Mouse (Mus musculus) retina, postnatal 7 days (tissue): ENCODE measurements around the gene Hsd17b14.
"Not testable (repeated sequence)": the region's sequence is repeated elsewhere in the genome, so short reads cannot be mapped to it uniquely, and the experiment has no call there.

Source experiments
- DNase-seq: peaks from one replicate; pipeline ENCODE4 v3.0.0-alpha.2; 2012; ENCODE audit warnings: low read depth, low spot score

Hsd17b14 gene

GRCm38 (mm10) chr7:45554744-45555143 lies at the start of gene Hsd17b14:
Gene Hsd17b14, plus strand, starts transcription at chr7:45554893.
- no peak for DNase-seq

DNA sequence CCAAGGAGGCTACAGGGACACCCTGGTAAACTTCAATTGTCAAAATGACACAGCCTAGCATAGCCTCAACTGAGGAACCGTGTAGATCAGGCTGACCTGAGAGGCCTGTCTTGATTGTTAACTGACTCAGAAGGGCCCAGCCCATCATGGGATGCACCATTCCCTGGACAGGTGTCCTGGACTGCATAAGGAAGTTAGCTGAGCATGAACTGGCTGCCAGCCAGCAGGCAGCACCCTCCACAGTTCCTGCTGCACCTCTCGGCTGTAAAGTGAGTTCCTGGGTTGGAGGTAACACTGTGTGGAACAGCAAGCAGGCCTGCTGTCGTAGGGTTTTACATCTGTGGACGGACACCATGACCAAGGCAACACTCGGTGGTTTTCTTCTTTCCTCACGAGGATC lies 47.1 kb upstream of the Hsd17b14 start:
- no peak for DNase-seq

DNA sequence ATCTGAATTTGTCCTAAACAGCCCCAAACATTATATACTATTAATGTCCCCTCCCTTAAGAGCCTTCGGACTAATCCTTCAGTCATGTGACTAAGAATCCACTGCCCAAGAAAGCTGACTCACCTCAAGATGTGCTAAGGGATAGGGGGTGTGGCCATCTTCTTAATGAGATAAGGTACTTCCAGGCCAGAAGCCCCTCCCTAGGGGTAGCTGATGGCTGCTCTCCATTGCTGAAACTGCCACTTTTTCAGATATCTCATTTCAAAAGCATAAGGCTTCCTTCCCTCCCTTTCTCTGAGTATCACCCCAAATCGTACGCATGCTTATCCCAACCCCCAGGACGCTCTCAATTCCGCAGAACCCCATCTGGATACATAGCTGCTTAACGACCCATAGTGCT lies 46.1 kb upstream of the Hsd17b14 start:
- no peak for DNase-seq

DNA sequence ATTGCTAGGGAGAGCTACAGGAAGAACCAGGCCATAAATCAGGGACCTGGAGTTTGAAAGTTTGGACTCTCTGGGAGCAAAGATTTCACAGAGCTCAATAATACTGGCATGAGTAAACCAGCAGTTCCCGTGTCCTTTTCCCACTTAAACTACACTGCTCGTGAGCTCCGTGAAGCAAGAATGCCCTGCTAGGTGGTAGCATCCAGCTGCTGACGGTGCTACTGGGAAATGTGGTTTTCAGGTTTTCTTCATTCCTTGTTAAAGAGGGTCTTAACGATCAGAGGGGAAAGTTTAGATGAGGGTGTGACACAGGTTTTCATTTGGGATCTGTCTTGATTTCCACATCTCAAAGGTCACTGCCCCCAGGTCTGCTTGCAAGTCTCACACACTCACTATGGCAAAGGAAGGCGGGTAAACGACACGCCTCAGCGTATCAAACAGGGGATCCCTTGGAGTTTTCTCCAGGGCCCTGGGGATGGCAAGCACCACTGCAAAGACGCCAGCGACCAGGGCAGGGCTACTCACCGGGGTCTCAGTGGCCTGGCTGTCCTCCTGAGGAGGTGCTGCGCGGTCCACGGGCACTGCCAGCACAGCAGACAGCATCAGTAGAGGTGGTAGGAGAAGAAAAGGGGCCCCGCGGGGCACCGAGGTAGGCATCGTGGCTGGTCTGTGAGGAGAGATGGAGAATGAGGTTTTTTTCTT lies 45.4 kb upstream of the Hsd17b14 start:
- no peak for DNase-seq

DNA sequence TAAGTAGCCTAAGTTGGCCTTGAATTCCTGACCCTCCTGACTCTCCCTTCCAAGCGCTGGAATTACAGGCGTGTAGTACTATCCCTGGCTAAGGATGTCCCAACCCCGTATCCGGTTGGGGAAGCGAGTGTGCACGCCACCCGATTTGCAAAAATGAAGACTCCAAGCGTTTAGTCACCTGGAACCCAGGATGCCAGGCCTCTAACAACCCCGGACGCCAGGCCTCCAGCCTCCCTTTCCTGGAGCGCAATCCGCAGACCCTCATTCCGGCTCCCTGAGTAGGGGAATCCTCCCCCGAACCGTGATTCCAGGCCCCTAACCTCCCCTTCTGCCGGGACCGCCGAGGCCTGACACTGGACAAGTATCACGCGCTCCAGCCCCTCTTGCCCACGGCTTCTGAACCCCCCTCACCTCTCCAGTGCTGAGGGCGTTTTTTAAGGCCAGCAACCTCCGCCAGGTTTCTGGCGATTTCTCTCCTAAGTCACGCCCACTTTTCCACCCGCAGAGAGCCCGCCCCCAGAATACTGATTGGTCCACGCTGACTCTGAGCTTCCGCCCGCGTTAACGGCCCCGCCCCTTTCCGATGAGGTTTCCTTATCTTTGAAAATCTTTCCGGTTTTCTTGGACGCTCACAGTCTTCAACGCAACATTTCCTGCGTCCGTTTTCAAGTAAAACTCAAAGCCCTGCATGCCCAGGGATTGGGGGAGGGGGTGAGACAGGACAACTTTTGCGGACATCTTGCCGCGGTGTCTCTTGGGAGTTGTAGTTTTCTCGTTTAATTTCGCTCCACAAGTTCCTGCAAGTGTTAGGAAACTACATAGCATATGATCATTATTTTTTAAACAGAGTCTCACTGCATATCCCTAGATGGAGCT lies 44.5 kb upstream of the Hsd17b14 start, which contains the start of gene Nucb1:
Gene Nucb1 (minus strand): TSS at position 495 of the 876 bp plus-strand sequence.
- peak; percentile 80 for DNase-seq

- no peak for DNase-seq
Measured at GRCm38 (mm10) chr7:45514411-45514810, 40.3 kb upstream of the Hsd17b14 start.

GRCm38 (mm10) chr7:45515436-45515835 lies 39.3 kb upstream of the Hsd17b14 start:
- DNase-seq: no peak

DNA sequence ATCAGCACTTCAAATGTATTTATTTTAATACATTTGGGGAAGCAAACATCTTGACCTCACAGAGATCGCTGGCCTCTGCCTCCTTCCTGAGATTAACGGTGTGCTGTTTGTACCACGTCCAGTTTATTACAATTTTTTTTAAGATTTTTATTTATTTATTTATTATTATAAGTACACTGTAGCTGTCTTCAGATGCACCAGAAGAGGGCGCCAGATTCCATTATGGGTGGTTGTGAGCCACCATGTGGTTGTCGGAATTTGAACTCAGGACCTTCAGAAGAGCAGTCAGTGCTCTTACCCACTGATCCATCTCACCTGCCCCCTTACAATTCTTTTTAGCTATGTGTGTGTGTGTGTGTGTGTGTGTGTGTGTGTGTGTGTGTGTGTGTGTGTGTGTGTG lies 37.8 kb upstream of the Hsd17b14 start:
- not testable (repeated sequence) for DNase-seq

DNA sequence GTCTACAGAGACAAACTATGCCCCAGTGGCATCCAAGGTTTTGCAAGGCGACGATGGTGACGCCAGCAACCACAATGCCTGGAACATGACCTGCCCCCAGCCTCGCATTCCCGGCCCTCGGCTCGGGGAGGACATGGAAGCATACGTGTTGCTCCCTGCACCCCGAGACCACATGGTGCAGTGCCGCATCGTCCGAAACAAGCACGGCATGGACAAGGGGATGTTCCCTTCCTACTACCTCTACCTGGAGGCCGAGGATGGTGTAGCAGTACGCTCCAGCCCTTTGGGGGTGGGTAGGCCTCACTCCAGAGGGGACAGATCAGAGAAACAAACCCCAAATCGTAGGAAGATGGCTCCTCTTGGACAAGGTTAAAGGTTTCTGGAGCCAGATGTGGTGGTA lies 36.1 kb upstream of the Hsd17b14 start:
- no peak for DNase-seq

DNA sequence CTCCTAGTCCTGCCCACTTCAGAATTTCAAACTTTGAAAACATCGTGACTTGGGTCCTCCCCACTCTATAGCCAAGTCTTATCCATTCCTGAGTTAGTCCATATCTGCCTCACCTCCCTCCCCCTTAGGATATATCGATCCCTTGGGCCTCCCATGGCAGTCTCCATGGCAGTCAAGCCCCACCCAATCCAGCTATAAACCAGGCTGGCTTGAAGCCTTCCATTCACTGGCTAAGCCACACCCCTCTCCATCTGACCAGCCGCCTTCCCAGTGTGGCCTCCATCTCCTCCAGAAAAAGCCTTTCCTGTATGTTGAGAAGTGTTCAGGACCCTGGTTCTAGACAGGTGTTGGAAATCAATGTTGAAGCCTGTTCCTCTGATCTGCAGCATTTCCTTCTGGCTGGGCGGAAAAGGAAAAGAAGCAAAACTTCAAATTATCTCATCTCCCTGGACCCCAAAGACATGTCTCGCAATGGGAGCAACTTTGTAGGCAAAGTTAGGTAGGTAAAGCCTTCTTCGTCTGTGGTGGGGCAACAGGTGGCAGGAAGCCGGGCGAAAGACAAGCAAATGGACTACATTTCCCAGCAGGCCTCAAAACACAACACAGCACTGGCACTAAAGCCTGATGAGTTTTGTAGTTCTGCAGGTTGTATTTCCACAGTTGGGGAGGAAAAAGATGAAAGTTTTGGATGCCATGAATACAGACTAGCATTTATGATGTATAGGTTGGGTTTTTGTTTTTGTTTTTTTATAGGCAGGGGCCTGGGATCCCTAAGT lies 35.2 kb upstream of the Hsd17b14 start:
- DNase-seq: no peak

- DNase-seq: no peak
Measured at GRCm38 (mm10) chr7:45520605-45521004, 34.1 kb upstream of the Hsd17b14 start.

DNA sequence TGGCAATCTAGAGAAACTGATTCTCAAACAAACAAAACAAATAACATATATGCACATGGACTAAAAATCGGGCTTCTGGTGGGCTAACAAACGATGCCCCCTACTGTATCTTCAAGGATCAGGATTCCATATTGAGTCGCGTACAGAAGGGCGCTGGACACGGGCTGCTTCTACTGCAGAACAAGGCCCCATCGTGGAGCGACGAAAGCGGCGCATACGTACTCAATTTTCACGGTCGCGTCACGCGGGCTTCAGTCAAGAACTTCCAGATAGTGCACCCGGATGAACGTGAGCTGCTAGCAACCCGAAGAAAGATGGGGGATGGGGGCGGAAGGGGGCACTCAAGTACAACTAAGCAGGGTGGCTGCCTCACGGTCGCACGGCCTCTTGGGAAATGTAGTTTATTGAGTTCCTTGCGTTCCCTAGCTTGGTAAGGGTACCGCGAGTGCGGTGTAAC lies 32.9 kb upstream of the Hsd17b14 start:
- DNase-seq: peak; percentile 73

DNA sequence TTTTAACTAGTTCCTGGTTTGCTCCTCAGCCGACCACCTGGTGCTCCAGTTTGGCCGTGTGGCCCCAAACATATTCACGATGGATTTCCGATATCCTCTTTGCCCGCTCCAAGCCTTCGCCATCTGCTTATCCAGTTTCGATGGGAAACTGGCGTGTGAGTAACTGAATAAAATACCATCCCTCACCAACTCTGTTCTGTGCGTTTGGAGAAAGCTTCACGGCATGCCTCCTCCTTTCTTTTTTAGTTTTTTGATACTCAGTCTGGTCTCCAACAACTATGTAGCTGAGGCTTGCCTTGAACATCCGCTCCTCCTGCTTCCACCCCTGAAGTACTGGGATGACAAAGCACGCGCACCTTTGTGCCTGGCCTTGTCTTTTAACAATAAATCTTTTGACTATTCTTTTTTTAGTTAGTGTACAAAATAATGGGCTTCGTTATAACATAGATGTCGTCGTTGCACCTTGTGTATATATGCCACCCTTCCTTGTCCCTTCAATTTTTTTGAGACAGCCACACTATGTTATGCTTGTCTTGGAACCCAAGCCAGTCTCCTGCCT lies 32.4 kb upstream of the Hsd17b14 start:
- DNase-seq: no peak

GRCm38 (mm10) chr7:45522957-45523676 lies 31.6 kb upstream of the Hsd17b14 start:
- no peak for DNase-seq

GRCm38 (mm10) chr7:45523678-45524170 lies 31.0 kb upstream of the Hsd17b14 start:
- DNase-seq: no peak

GRCm38 (mm10) chr7:45524841-45525621 lies 29.7 kb upstream of the Hsd17b14 start:
- no peak for DNase-seq

DNA sequence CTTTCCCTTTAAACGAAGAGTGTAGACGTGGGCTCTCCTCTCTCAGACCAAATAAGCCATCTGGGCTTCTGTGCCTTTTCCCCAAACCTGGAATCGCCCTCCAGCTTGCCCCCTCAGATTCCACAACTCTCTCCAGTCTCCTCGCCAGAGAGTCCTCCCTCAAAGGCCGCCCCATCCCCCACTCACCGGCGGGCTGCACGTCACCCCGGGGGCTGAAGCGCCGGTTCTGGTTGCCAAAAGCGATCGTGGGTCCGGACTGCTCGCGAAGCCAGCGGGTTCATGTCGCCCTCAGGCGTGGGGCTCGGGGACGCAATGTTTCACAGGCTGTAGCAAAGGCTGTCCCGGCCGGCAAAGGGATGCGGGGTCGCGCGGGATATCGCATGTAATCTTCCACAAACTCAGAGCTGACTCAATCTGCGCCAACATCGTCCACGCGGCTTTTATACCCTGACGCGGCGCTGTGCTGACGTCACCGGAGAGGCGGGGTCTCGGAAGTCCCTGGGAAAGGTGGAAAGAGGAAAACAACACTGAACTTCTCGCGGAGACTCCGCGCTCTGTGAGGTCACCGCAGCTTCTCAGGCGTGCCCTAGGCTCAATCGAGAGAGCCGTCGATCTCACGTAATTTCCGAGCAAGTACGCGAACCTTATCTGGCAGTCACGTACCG lies 28.8 kb upstream of the Hsd17b14 start, which contains the start of the genes Ppp1r15a and Plekha4:
Gene Ppp1r15a (minus strand): TSS at position 460 of the 665 bp plus-strand sequence.
Gene Plekha4 (plus strand): TSS at position 522 of the 665 bp plus-strand sequence.
- DNase-seq: peak; percentile 85

DNA sequence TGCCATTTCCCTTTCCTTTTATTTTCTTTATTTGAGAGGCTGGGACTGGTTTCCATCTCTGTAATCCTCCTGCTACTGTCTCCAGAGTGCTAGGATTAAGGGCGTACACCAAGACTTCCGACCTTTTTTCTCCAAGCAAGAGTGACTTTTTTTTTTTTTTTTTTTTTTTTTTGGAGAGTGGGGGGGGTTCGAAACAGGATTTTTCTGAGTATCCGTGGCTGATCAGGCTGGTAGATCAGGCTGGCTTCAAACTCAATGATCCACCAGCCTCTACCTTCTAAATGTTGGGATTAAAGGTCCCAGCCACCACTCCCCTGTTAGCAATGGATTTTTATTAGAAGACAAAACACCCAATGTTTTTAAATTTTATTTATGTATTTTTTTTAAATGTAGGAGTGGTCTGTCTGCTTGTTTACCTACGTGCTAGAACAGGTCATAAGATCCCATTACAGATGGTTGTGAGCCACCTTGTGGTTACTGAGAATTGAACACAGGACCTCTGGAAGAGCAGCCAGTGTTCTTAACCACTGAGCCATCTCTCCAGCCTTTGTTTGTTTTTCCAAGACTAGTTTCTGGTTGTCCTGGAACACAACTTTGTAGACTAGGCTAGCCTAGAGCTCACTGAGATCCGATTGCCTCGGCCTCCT lies 28.1 kb upstream of the Hsd17b14 start:
- no peak for DNase-seq

DNA sequence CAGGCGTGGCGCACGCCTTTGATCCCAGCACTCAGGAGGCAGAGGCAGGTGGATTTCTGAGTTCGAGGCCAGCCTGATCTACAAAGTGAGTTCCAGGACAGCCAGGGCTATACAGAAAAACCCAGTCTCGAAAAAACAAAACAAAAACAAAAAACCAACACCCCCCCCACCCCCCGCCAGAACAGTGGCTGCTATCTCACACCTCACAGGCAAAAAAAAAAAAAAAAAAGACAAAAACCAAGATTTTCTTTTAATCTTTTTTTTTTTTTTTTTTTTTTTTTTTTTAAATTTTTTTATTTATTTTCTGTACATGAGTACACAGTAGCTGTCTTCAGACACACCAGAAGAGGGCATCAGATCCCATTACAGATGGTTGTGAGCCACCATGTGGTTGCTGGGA lies 27.5 kb upstream of the Hsd17b14 start:
- DNase-seq: not testable (repeated sequence)
